8 mouse cellular contexts compared by ENCODE assay signal in the genomic region with DNA sequence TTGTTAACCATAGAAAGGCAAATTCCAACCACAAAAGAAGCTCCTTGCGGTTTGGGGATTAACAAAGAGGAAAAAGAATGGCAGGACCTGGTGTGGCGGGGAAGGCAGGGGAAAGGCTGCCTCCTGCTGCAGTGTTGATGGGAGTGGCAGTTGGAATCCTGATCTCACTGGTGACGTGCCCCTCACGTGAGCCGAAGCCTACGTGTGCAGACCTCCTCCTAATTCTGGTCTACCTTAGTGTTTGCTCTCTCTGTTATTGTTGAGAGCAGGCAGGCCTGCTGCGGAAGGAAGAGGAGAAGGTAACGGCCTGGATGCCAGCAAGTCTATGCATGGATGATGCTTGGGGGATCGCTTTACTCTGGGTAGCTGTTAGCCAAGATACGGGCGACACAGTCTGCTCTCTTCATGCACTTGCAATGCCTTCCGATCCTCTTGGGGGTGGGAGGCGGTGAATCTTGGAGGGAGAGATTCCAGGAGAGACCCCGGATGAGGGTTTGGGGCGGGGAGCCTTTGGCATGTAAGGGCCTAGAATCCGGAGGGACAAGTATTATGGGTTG. TPM values are rescaled to one million over a fixed set of nuclear protein-coding genes. Genes with fewer than 3 reads are reported as not detected.
DNase-seq lines count a peak whose midpoint lies in the region; ATAC-seq and TF ChIP-seq lines count a peak whose summit lies in the region.

A gene (plus strand): TSS at position 212 of the 557 bp plus-strand sequence.

- TF ChIP-seq POLR2A in ES-Bruce4 (IDR thresholded peaks at IDR 0.05; ENCODE audit: insufficient read depth, low read length) = peak; percentile 87

- H3K4me3 ChIP-seq in ES-Bruce4 (ENCODE audit: low read depth, low read length) = peak within 1 kb of the TSS; percentile 75
- peak within 1 kb of the TSS; percentile 48 for H3K4me3 ChIP-seq in forebrain, embryonic 12.5 days (replicated peaks)
- H3K4me3 ChIP-seq in liver, embryonic 15.5 days (replicated peaks) = peak within 1 kb of the TSS; percentile 55
- H3K4me3 ChIP-seq in neural tube, embryonic 14.5 days (ENCODE audit: low read depth, low read length) = peak within 1 kb of the TSS; percentile 54

- WGBS in forebrain, embryonic 12.5 days = 19% methylated on average over 16 of the region's 16 CpGs
- WGBS in liver, embryonic 15.5 days (ENCODE audit: insufficient replicate concordance) = 11% methylated on average over 16 of the region's 16 CpGs
- WGBS in neural tube, embryonic 14.5 days = 14% methylated on average over 16 of the region's 16 CpGs

- peak within 1 kb of the TSS; percentile 76 for H3K27ac ChIP-seq in ES-Bruce4 (ENCODE audit: insufficient read depth, low read length)
- peak within 1 kb of the TSS; percentile 93 for H3K27ac ChIP-seq in forebrain, embryonic 12.5 days
- peak within 1 kb of the TSS; percentile 38; the same call in 1 of the 2 replicates for H3K27ac ChIP-seq in liver, embryonic 15.5 days (replicated peaks)
- H3K27ac ChIP-seq in neural tube, embryonic 14.5 days (ENCODE audit: low read depth, low read length) = peak within 1 kb of the TSS; percentile 93

- no peak for TF ChIP-seq CTCF in ES-Bruce4 (IDR thresholded peaks at IDR 0.05; ENCODE audit: low read depth, low read length)

- DNase-seq in c-Kit-positive CD71-positive TER-119-negative erythroid progenitor cells, embryonic 14.5 days (ENCODE audit: low read depth) = peak; percentile 37
- DNase-seq in heart, postnatal 10 days = peak; percentile 66 to 71
- DNase-seq in kidney, postnatal 4 days = peak; percentile 65 to 77
- peak; percentile 45 for DNase-seq in thymus, postnatal 25 days

- TF ChIP-seq EP300 in ES-Bruce4 (IDR thresholded peaks at IDR 0.05; ENCODE audit: insufficient read depth, low read depth, low read length) = peak; percentile 94

- H3K27me3 ChIP-seq in ES-Bruce4 (ENCODE audit: control insufficient read depth, insufficient read depth, low read length, poor library complexity, severe bottlenecking) = no peaks in the 10 kb centered on the region
- H3K27me3 ChIP-seq in forebrain, embryonic 12.5 days = peaks cover 14% of the 10 kb centered on the region; the same call in 1 of the 2 replicates
- no peaks in the 10 kb centered on the region; the same call in 1 of the 2 replicates for H3K27me3 ChIP-seq in liver, embryonic 15.5 days
- peaks cover 3% of the 10 kb centered on the region; the same call in 1 of the 2 replicates for H3K27me3 ChIP-seq in neural tube, embryonic 14.5 days (ENCODE audit: control insufficient read depth, insufficient read depth, low read length)

- no peaks in the 10 kb centered on the region for H3K9me3 ChIP-seq in ES-Bruce4 (replicated peaks; ENCODE audit: control insufficient read depth, insufficient read depth, low read length, poor library complexity, severe bottlenecking)
- H3K9me3 ChIP-seq in forebrain, embryonic 12.5 days = no peaks in the 10 kb centered on the region
- no peaks in the 10 kb centered on the region for H3K9me3 ChIP-seq in liver, embryonic 15.5 days (replicated peaks)
- no peaks in the 10 kb centered on the region for H3K9me3 ChIP-seq in neural tube, embryonic 14.5 days (ENCODE audit: control insufficient read depth, low read length)

- H3K9ac ChIP-seq in ES-Bruce4 (ENCODE audit: low read depth, poor library complexity, severe bottlenecking) = peak within 1 kb of the TSS; percentile 70
- H3K9ac ChIP-seq in forebrain, embryonic 12.5 days = peak within 1 kb of the TSS; percentile 67
- H3K9ac ChIP-seq in liver, embryonic 15.5 days = no peak within 1 kb of the TSS
- peak within 1 kb of the TSS; percentile 80 for H3K9ac ChIP-seq in neural tube, embryonic 14.5 days (replicated peaks; ENCODE audit: low read depth, low read length)

- no peaks in the 10 kb centered on the region for H3K4me1 ChIP-seq in ES-Bruce4 (ENCODE audit: control insufficient read depth, insufficient read depth, low read length)
- no peaks in the 10 kb centered on the region for H3K4me1 ChIP-seq in forebrain, embryonic 12.5 days
- no peaks in the 10 kb centered on the region for H3K4me1 ChIP-seq in liver, embryonic 15.5 days (replicated peaks)
- no peaks in the 10 kb centered on the region for H3K4me1 ChIP-seq in neural tube, embryonic 14.5 days (ENCODE audit: control insufficient read depth, insufficient read depth, low read length)

- intact Hi-C loops in heart, postnatal 10 days (cut with DNase I) = loop anchor here (2.0 to 5.0 kb wide), 2 partner anchors 69 to 106 kb away; no protein-coding TSS in a partner anchor

- peak; percentile 97 for ATAC-seq in forebrain, embryonic 12.5 days (ENCODE audit: low FRiP score)
- ATAC-seq in liver, embryonic 15.5 days (ENCODE audit: insufficient read depth) = peak; percentile 68
- peak; percentile 97 for ATAC-seq in neural tube, embryonic 14.5 days (ENCODE audit: low read depth)

- peaks cover 8% of the 10 kb centered on the region for H3K36me3 ChIP-seq in ES-Bruce4 (ENCODE audit: control insufficient read depth, insufficient read depth, low read length, poor library complexity, severe bottlenecking)
- peaks cover 10% of the 10 kb centered on the region for H3K36me3 ChIP-seq in forebrain, embryonic 12.5 days (replicated peaks)
- H3K36me3 ChIP-seq in liver, embryonic 15.5 days (replicated peaks) = no peaks in the 10 kb centered on the region
- 0 out of 2 replicates have a peak, but pooled peaks cover 5% of the 10 kb centered on the region for H3K36me3 ChIP-seq in neural tube, embryonic 14.5 days (ENCODE audit: control insufficient read depth, insufficient read depth, low read length)

- H3K4me2 ChIP-seq in forebrain, embryonic 12.5 days = peak within 1 kb of the TSS; percentile 52
- H3K4me2 ChIP-seq in liver, embryonic 15.5 days = peak within 1 kb of the TSS; percentile 74
- H3K4me2 ChIP-seq in neural tube, embryonic 14.5 days (ENCODE audit: low read depth, low read length) = peak within 1 kb of the TSS; percentile 48

RNA-seq across cellular contexts. Expression of the gene that starts here (rescaled TPM):
- polyA plus RNA-seq in ES-Bruce4 (2011; ENCODE audit: insufficient read depth, insufficient read length, low read depth, missing spikeins) = 29.5 and 37.7 TPM in 2 replicates
- polyA plus RNA-seq in forebrain, embryonic 12.5 days (2016; fragmentation: Nextera tagmentation; extraction: Ambion mirVana) = 61.8 and 64.7 TPM in 2 replicates
- total RNA-seq in heart, postnatal 10 days (2021) = 10 to 100 TPM; 14.3 to 15.7 TPM
- 4.9 and 5.7 TPM in 2 replicates for polyA plus RNA-seq in liver, embryonic 15.5 days (2015; fragmentation: Nextera tagmentation; extraction: Ambion mirVana)
- 85.4 and 94.6 TPM in 2 replicates for polyA plus RNA-seq in neural tube, embryonic 14.5 days (2014; fragmentation: Nextera tagmentation; extraction: Ambion mirVana)

Comparison
In these comparisons a context has a peak if more than half of its experiments do, and no peak if none do; other contexts are left out.
1. Peak in every context shown above with its lines: DNase-seq, ATAC-seq, H3K4me3 ChIP-seq and H3K27ac ChIP-seq.
2. H3K27ac ChIP-seq: peak in every context shown above with its lines; median percentile 93 in forebrain, embryonic 12.5 days; 93 in neural tube, embryonic 14.5 days; 76 in ES-Bruce4; 38 in liver, embryonic 15.5 days.